Mouse (Mus musculus): ENCODE data around the gene Tmem132c.

Gene Tmem132c

DNA sequence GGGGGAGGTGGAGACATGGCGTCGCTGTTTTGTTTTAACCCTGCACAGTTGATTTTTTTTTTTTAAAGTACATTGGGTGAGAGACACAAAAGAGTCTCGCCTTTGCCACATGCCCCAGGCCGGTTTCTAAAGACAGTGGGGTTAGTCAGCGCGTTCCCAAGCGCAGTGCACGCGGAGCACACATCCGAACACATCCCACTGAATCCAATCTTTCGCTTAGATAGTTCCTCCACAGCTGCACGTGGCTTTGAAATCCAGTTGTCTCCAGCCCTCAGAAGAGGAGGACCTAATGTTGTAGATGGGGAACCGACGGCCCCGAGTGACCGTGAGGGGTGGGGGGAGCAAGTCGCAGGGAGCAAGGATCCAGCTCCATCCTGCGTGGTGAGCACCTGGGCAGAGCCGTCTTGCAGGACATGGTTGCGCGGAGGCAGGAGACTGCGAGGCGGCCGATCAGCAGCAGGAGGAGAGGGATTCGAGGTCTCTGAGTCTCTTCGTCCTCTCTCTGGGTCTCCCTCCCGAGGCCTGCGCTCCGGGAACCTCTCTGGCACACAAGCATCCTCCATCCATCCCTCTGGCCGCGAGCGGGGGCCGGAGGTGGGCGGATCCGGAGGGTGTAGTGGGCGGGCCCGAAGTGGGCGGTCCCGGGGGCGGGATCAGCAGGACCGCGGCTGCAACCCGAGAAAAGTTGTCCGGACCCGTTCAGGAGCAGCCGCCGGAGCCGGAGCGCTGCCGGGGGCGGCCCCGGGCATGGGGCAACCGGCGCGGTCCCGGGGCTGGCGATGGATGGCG, at the start of gene Tmem132c:
Gene Tmem132c, plus strand, starts transcription at position 673 of the 789 bp plus-strand sequence.
- in situ Hi-C loops (cut with MseI, MboI) = no loop called here

DNA sequence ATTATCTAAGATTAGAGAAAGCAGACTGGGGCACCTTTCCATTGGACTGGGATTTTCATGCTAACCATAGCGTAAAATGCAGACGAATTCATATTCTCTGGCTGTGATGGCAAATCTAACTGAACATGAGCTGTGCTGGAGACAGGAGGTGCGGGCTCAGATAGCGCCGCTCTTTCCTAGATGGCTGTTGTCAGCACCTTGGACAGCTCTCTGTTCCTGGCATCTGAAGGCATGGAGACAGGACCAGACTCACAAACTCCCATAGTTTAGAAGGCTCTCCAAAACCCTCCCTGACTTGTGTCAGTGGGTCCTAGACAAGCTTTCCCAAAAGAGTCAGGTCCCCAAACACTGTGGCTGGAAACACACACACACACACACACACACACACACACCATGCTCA, 49.7 kb upstream of the Tmem132c start:
- in situ Hi-C loops (cut with MseI, MboI) = no loop called here

- in situ Hi-C loops (cut with MseI, MboI) = no loop called here
Measured at GRCm38 (mm10) chr5:127198850-127199249, 42.8 kb upstream of the Tmem132c start.

GRCm38 (mm10) chr5:127204881-127205280, 36.7 kb upstream of the Tmem132c start:
- in situ Hi-C loops (cut with MseI, MboI) = no loop called here

DNA sequence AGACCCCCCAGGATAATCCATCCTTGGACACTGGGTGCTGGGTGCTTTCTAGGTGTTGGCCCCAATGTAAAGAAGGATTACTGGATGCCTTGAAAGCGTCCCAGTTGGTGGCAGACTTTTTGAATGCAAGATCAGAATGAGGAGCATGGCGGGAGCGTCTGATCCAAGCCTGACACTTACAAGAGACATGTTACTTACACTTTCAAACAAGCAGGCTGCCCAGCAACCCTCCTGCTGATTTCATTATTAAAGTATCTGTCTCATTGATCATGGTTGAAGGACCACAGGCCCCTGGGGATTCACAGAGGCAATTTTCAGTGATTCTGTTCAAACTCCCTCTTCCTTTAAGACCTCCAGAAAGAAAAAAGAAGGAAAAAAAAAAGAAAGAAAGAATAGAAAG, 25.2 kb upstream of the Tmem132c start:
- in situ Hi-C loops (cut with MseI, MboI) = no loop called here

GRCm38 (mm10) chr5:127217725-127218124, 23.9 kb upstream of the Tmem132c start:
- in situ Hi-C loops (cut with MseI, MboI) = no loop called here

DNA sequence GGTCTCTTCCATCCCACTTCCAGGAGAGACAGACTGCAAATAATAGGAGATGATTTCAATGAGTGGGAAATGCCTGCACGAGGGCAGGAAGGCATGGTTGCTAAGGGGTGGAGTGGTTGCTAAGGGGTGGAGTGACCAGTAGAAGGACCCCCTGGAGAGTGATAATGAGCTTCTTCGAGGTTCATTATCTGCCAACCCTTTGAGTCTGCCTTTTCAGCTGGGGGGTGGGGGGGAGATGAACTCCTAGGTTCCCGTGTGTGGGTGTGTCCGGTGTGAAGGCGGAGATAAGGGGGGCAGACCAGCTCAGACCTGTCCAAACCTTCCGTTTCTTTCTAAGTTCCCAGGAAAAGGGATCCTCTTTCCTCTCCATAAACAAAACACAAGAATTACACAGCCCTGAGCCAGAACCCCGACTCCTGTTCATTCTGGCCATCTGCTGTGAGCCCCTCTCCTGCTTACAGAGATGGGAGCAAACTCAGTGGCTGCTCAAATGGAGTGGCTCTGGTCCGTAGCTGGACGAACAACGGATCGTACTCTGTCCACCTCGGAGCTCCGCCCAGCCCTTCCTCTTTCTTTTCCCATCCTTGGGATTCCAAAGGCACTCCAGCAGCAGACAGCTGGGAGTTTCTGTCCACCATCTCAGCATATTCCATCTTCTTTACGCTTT, 13.5 kb upstream of the Tmem132c start:
- in situ Hi-C loops (cut with MseI, MboI) = no loop called here

GRCm38 (mm10) chr5:127234715-127235114, 6.9 kb upstream of the Tmem132c start:
- in situ Hi-C loops (cut with MseI, MboI) = no loop called here

- in situ Hi-C loops (cut with MseI, MboI) = no loop called here
Measured at GRCm38 (mm10) chr5:127235203-127235602, 6.4 kb upstream of the Tmem132c start.

GRCm38 (mm10) chr5:127239706-127240105, 1.9 kb upstream of the Tmem132c start:
- in situ Hi-C loops (cut with MseI, MboI) = no loop called here

- in situ Hi-C loops (cut with MseI, MboI) = no loop called here
Measured at GRCm38 (mm10) chr5:127240646-127241045, 962 bp upstream of the Tmem132c start.

DNA sequence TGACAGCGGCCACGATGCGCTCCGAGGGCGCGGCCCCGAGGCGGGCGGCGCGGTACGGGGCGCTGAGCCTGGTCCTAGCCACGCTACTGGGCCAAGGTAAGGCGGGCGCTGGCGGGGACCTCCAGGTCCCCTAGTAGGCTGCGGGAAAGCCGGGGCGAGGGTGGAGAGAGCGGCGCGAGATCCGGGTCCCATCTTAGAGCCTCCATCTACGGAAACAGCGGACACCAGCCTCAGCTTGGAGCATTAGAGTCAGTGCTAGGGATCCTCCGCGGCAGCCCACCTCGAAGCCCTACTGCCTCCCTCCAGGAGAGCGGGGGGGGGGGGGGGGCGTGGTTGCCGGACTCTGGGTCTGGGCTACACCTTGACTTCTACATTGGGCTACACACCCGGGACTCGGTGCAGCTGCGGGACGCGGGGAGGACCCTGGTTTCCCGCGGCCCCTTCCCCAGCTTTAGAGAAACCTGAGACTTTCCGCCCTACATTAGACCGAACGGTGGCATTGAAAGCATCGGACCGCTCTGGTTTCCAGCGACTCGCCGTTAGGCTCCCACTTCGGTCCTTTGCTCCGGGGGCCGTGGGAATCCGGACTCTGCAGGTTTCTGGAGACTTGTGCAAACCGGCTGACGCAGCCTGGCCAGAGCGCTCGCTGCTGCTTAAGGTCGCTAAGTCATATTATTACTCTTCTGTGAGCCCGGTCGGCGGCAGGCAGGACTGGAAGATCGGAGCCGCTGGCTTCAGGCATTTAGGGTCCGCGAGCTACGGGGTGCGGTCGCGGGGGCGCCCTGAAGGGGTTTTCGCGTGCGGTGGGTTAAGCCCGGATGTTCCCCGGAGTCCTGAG, 536 bp downstream of the Tmem132c start:
- in situ Hi-C loops (cut with MseI, MboI) = no loop called here

- in situ Hi-C loops (cut with MseI, MboI) = no loop called here
Measured at GRCm38 (mm10) chr5:127242763-127243160, 1.2 kb downstream of the Tmem132c start.

DNA sequence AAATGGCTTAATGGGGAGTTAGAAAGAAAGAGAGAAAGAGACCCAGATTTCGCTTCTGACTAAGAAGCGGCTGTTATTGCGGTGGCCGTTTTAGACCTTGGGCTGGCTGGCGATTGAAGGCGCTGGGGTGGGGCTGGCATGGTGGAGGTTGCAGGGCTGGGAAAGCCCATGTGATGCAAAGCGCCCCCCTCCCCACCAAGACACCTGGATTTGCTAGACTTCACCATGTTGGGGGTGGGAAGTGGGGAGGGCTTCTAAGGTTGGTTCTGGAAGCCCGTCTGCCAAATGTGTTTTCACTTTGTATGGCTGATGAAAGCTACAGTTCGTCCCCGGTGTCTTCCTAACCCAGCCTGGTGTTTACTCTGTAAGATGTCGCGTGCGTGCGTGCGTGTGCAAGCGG, 1.6 kb downstream of the Tmem132c start:
- in situ Hi-C loops (cut with MseI, MboI) = no loop called here

DNA sequence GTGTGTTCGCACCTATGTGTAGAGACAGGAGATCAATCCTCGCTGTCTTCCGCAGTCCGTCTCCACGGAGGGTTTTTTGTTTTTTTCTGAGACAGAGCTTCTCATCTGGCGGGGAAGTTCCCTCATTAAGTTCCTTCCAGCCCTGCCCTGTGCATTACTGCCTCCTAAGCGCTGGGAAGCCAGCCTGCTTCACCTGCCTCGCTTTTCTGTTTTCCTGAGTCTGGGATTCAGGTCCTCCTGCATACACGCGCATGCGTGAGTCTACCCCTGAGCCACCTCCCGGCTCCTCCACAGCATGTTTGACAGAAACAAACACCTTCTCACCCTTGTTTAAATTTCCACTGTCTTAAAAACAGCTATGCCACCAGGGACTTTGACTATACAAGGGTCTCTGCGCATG, 2.0 kb downstream of the Tmem132c start:
- in situ Hi-C loops (cut with MseI, MboI) = no loop called here

- in situ Hi-C loops (cut with MseI, MboI) = no loop called here
Measured at GRCm38 (mm10) chr5:127253263-127253662, 11.7 kb downstream of the Tmem132c start.

DNA sequence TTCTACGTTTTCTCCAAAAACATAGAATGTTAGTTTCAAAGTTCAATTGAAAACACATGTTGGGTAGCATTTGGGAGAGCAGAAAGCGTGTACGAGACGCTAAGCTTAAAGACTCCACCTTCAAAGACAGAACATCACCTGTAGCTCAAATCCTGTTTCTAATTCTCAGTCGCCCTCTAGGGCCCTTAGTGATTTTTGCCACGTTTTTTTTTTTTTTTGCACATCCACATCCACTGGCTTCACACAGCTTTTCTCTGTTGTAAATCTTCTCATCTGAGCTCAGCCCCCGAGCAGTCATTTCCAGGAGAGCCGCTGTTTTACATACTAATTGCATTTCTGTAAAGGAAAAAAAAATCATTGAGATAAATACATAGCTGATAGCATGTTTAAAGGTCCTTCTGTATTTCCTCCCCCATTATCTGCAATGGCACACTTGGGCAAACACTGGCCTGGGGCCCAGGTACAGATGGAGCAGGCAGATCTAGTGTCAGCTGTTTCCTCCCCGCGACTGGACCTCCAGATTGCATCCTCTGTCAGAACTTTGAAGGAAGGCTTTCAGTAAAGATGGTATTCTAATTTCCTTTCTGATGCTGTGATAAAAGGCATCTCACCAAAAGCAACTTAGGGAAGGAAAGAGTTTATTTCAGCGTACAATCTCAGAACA, 15.5 kb downstream of the Tmem132c start:
- in situ Hi-C loops (cut with MseI, MboI) = no loop called here

GRCm38 (mm10) chr5:127262136-127262535, 20.5 kb downstream of the Tmem132c start:
- in situ Hi-C loops (cut with MseI, MboI) = no loop called here

DNA sequence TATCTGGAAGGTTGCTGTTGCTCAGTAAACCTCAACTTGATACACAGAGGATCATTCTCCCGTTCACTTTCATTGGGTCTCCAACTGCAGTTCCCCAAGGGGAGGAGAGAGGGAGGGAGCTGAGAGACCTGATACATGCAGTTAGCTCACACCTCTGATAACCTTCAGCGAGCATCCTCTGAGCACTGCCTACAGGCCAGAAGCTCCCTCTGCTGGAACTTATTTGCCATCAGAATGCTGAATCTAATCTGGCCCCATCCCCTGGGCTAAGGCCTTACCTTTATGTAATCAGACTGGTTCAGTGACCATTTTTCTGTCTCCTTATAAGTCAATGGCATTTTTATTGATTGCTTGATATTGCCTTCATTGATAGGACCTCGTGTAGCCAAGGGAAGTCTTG, 29.5 kb downstream of the Tmem132c start:
- in situ Hi-C loops (cut with MseI, MboI) = no loop called here

DNA sequence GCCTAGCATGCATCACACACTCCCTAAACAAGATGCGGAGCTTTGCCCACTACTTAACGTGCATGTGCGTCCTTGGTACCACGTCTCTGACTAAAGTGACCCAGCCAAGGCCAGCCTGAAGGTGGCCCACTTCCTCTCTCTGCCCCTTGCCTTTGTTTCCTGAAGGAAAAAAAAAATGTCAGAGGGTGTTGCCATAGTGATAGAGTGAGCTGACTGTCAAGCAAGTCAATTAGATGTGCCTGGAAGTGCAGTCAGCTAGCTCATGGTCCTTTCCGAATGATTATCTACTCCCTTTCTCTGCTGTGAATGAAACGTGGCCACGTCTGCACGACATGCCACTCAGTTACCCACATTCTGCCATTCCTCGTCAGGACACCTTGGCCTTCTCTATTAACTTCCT, 37.9 kb downstream of the Tmem132c start:
- in situ Hi-C loops (cut with MseI, MboI) = no loop called here

DNA sequence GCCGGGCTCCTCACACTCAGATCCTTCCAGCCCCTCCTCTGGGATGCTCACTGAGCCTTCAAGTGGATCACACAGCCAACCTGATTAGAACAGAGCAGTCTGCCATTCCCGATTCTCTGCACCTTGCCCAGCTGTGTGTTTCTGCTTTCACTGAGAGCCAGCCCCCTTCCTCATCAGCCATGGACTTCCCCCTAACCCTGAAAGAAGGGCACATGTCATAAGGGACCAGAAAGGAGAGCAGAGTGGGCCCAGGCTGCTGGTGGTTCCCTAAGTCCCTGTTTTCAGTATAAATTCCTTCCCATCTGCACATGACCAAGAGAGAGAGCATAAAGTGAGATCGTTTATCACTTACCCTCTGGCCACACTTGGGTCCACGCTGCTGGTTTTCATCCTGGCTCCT, 39.6 kb downstream of the Tmem132c start:
- in situ Hi-C loops (cut with MseI, MboI) = no loop called here
